Mouse (Mus musculus) ES-Bruce4 (cell line): ENCODE results near the gene Gpr63. TPM values are rescaled to one million over a fixed set of nuclear protein-coding genes. Genes with fewer than 3 reads are reported as not detected.
"Not testable (repeated sequence)": the region's sequence is repeated elsewhere in the genome, so short reads cannot be mapped to it uniquely, and the experiment has no call there.

Experiments
- H3K27ac ChIP-seq: 2 replicates; pipeline ENCODE4 v1.5.1; 2012; ENCODE audit warnings: low read length, inconsistent platforms; ENCODE audit not compliant: insufficient read depth
- H3K27me3 ChIP-seq: 2 replicates; pipeline ENCODE4 v1.6.1; 2012; ENCODE audit warnings: mild to moderate bottlenecking, low read length, inconsistent platforms; ENCODE audit not compliant: control insufficient read depth, poor library complexity, insufficient read depth, severe bottlenecking
- H3K36me3 ChIP-seq: 2 replicates; pipeline ENCODE4 v1.6.1; 2012; ENCODE audit warnings: inconsistent platforms, mild to moderate bottlenecking, low read length, moderate library complexity; ENCODE audit not compliant: control insufficient read depth, poor library complexity, insufficient read depth, severe bottlenecking
- H3K4me1 ChIP-seq: one replicate; pipeline ENCODE4 v1.8.1; 2011; ENCODE audit warnings: low read length; ENCODE audit not compliant: control insufficient read depth, insufficient read depth
- H3K4me3 ChIP-seq: 2 replicates; pipeline ENCODE4 v1.5.1; 2011; ENCODE audit warnings: low read depth, mild to moderate bottlenecking, low read length
- H3K9ac ChIP-seq: 2 replicates; pipeline ENCODE4 v1.6.1; 2012; ENCODE audit warnings: low read depth, mild to moderate bottlenecking, inconsistent platforms; ENCODE audit not compliant: poor library complexity, severe bottlenecking
- H3K9me3 ChIP-seq: replicated peaks from 2 replicates; pipeline ENCODE4 v1.6.1; 2012; ENCODE audit warnings: mild to moderate bottlenecking, low read length, inconsistent platforms; ENCODE audit not compliant: control insufficient read depth, poor library complexity, insufficient read depth, severe bottlenecking
- CTCF ChIP-seq: IDR thresholded peaks from one replicate; pipeline ENCODE4 v1.8.1; 2011; ENCODE audit warnings: low read depth, low read length
- EP300 ChIP-seq: IDR thresholded peaks from 2 replicates; pipeline ENCODE4 v1.6.1; 2011; ENCODE audit warnings: low read depth, low read length; ENCODE audit not compliant: insufficient read depth
- POLR2A ChIP-seq: IDR thresholded peaks from one replicate; pipeline ENCODE4 v1.8.1; 2011; ENCODE audit warnings: low read length; ENCODE audit not compliant: insufficient read depth
- polyA plus RNA-seq: library from polyadenylated mRNA; stranded (reverse); fragments of >200 nt; gene quantifications from 2 replicates; pipeline ENCODE4 v1.2.4, GENCODE M21; 2011; ENCODE audit warnings: low read depth; ENCODE audit not compliant: missing spikeins, insufficient read depth, insufficient read length

The Gpr63 gene
- polyA plus RNA-seq, 1 experiment: 2.8 TPM

DNA sequence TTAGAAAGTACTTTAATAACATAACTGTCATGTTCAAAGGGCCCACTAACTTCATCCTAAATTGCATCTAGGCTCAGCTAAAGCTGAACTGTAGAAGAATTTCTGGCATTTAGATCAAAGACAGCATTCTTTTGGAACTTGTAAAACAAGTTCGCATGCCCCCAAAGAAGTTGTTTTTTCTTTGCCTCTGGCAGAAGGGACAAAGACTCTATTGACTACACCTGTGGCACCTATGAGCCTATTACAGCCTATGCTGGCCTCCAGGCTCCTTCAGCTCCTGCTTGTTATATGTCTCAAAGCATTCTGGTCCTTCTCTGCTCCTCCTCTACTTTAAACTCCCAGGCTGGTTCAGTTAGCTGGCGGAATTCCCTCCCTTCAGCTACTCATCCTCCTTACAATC, 69.6 kb downstream of the Gpr63 start:
- no peak overlapping the region for H3K4me3 ChIP-seq
- H3K27ac ChIP-seq: no peak overlapping the region
- H3K27me3 ChIP-seq: no peaks in the 10 kb centered on the region
- no peaks in the 10 kb centered on the region for H3K4me1 ChIP-seq
- H3K9me3 ChIP-seq: no peaks in the 10 kb centered on the region
- TF ChIP-seq EP300: no peak
- no peak for TF ChIP-seq POLR2A
- TF ChIP-seq CTCF: no peak
- H3K9ac ChIP-seq: no peak overlapping the region
- no peaks in the 10 kb centered on the region for H3K36me3 ChIP-seq

DNA sequence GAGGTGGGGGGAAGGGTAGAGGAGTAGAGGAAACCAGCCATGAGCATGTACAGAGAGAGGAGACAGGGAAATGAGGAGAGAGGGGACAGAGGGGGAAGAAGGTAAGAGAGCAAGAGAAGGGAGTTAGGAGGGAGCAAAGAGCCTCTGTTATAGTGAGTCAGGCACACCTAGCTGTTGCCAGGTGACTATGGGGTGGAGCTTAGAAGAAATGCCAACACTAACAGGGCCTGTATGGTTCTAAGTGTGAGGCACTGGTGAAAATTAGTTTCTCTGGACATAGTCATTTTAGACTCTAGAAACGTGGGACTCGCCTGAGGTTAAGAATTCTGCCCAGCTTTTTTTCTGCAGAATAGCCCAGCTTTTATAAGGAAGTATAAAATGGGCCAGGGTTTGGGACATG, 71.1 kb downstream of the Gpr63 start:
- Histone ChIP-seq H3K27me3 (no peaks in the 10 kb centered on the region), H3K36me3 (no peaks in the 10 kb centered on the region), H3K4me1 (no peaks in the 10 kb centered on the region), H3K27ac (no peak overlapping the region), H3K9ac (no peak overlapping the region), H3K4me3 (no peak overlapping the region), H3K9me3 (no peaks in the 10 kb centered on the region)
- TF ChIP-seq POLR2A (no peak), EP300 (no peak), CTCF (no peak)

DNA sequence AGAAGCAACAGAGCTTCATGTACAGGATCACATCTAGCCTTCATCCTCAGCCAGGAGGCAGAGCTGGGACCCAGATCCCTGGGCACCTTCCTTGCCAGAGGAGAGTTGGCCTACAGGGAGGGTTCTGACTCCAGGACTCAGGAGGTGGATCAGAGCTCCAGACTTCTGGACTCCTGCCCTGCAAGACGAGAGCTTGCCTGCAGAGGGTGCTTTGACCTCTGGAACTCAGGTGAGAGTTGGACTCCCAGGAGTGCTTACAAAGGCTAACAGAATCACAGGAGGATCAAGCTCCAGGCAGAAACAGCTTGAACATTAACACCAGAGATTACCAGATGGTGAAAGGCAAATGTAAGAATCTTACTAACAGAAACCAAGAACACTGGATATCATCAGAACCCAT, 89.3 kb downstream of the Gpr63 start:
- not testable (repeated sequence) for H3K4me1 ChIP-seq, H3K9me3 ChIP-seq, H3K27ac ChIP-seq

More for the DNA sequence above, 89.3 kb downstream of the Gpr63 start:
- H3K4me3 ChIP-seq, H3K27me3 ChIP-seq, H3K9ac ChIP-seq, H3K36me3 ChIP-seq: not testable (repeated sequence)

Other genes starting within 250 kb of the Gpr63 start
- 0.38 and 0.96 TPM in 2 replicates for gene Klhl32, start 115.3 kb upstream of the Gpr63 start, polyA plus RNA-seq
- gene Ndufaf4, start 68.3 kb upstream of the Gpr63 start, polyA plus RNA-seq: 27.7 and 28.2 TPM in 2 replicates